26 mouse cellular contexts compared by ENCODE assay signal in the genomic region with DNA sequence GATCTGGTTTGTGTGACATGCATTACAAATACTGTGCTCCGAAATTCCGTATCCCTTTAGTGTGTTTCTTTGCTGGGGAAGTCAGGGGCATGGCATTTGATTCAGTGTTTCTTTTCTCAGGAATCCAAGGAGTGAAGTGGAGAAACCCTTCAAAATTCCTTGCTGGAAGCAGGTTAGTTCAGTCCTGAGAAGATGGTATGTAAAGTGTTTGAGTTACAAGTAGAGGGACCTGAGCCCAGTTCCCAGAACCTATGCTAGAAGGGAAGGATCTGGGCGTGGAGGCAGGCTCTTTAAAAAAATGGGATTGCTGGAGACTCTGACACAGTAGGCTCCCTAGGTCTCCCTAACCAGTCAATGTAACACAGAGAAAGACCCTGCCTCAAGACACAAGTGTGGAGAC.
A peak's percentile ranks its signal among the peaks of the same experiment; 100 is the strongest.
DNase-seq lines count a peak whose midpoint lies in the region; ATAC-seq lines count a peak whose summit lies in the region.
"Had no signal": no experiment of that assay in that cellular context is flagged by ENCODE, and none has a peak within 500 bp of the region (broad histone marks: within the 10 kb centered on the region; RNA-seq: fewer than 3 reads in every experiment).

No protein-coding gene starts in this region.

- no peak overlapping the region for H3K9ac ChIP-seq in lung, embryonic 15.5 days
- no peak overlapping the region for H3K9ac ChIP-seq in embryonic facial prominence, embryonic 11.5 days (replicated peaks; ENCODE audit: low read length)
- H3K9ac ChIP-seq in embryonic facial prominence, embryonic 14.5 days (ENCODE audit: low read depth, low read length) = no peak overlapping the region
- no peak overlapping the region for H3K9ac ChIP-seq in limb, embryonic 12.5 days (replicated peaks)
- H3K9ac ChIP-seq in intestine, embryonic 16.5 days (ENCODE audit: low read depth, low read length) = no peak overlapping the region
- H3K9ac ChIP-seq: forebrain, embryonic 15.5 days; heart, embryonic 15.5 days; hindbrain, embryonic 12.5 days; liver, embryonic 12.5 days; liver, postnatal 0 days; stomach, embryonic 15.5 days had no signal

- peak overlapping the region; percentile 56 for H3K27ac ChIP-seq in lung, embryonic 15.5 days
- H3K27ac ChIP-seq in embryonic facial prominence, embryonic 11.5 days (replicated peaks; ENCODE audit: low read depth, low read length) = peak overlapping the region; percentile 60
- H3K27ac ChIP-seq in embryonic facial prominence, embryonic 14.5 days (replicated peaks; ENCODE audit: low read depth, low read length) = peak overlapping the region; percentile 28
- peak overlapping the region; percentile 50; the same call in 1 of the 2 replicates for H3K27ac ChIP-seq in limb, embryonic 12.5 days
- no peak overlapping the region for H3K27ac ChIP-seq in intestine, embryonic 16.5 days (ENCODE audit: low read length)
- H3K27ac ChIP-seq: forebrain, embryonic 15.5 days; heart, embryonic 10.5 days; heart, embryonic 15.5 days; hindbrain, embryonic 12.5 days; liver, embryonic 12.5 days; stomach, embryonic 15.5 days had no signal

- no peaks in the 10 kb centered on the region for H3K36me3 ChIP-seq in lung, embryonic 15.5 days
- H3K36me3 ChIP-seq in embryonic facial prominence, embryonic 11.5 days (replicated peaks; ENCODE audit: control insufficient read depth, insufficient read depth, low read depth, low read length) = no peaks in the 10 kb centered on the region
- H3K36me3 ChIP-seq in embryonic facial prominence, embryonic 14.5 days (ENCODE audit: control insufficient read depth, insufficient read depth, low read length) = no peaks in the 10 kb centered on the region
- no peaks in the 10 kb centered on the region for H3K36me3 ChIP-seq in limb, embryonic 12.5 days
- no peaks in the 10 kb centered on the region for H3K36me3 ChIP-seq in intestine, embryonic 16.5 days (ENCODE audit: control insufficient read depth, insufficient read depth, low read length)
- H3K36me3 ChIP-seq: forebrain, embryonic 15.5 days; heart, embryonic 10.5 days; heart, embryonic 15.5 days; hindbrain, embryonic 12.5 days; liver, embryonic 12.5 days; stomach, embryonic 15.5 days had no signal

- H3K4me1 ChIP-seq in lung, embryonic 15.5 days = peaks cover 43% of the 10 kb centered on the region
- peaks cover 6% of the 10 kb centered on the region; the same call in 1 of the 2 replicates for H3K4me1 ChIP-seq in embryonic facial prominence, embryonic 11.5 days (ENCODE audit: control insufficient read depth, insufficient read depth, low read length)
- H3K4me1 ChIP-seq in embryonic facial prominence, embryonic 14.5 days (ENCODE audit: control insufficient read depth, insufficient read depth, low read length) = peaks cover 32% of the 10 kb centered on the region
- peaks cover 52% of the 10 kb centered on the region for H3K4me1 ChIP-seq in limb, embryonic 12.5 days (replicated peaks)
- peaks cover 11% of the 10 kb centered on the region for H3K4me1 ChIP-seq in intestine, embryonic 16.5 days (ENCODE audit: control insufficient read depth, insufficient read depth, low read length)
- H3K4me1 ChIP-seq: liver, embryonic 12.5 days had no signal

- 44% methylated on average over 3 of the region's 3 CpGs for WGBS in lung, embryonic 15.5 days
- 40% methylated on average over 3 of the region's 3 CpGs for WGBS in embryonic facial prominence, embryonic 11.5 days
- 41% methylated on average over 3 of the region's 3 CpGs for WGBS in embryonic facial prominence, embryonic 14.5 days
- 47% methylated on average over 3 of the region's 3 CpGs for WGBS in limb, embryonic 12.5 days
- WGBS in intestine, embryonic 16.5 days = 73% methylated on average over 3 of the region's 3 CpGs

- no peaks in the 10 kb centered on the region for H3K9me3 ChIP-seq in lung, embryonic 15.5 days
- no peaks in the 10 kb centered on the region for H3K9me3 ChIP-seq in embryonic facial prominence, embryonic 11.5 days (replicated peaks; ENCODE audit: control insufficient read depth, low read length)
- H3K9me3 ChIP-seq in embryonic facial prominence, embryonic 14.5 days (ENCODE audit: control insufficient read depth, low read length) = no peaks in the 10 kb centered on the region
- H3K9me3 ChIP-seq in limb, embryonic 12.5 days = no peaks in the 10 kb centered on the region
- no peaks in the 10 kb centered on the region for H3K9me3 ChIP-seq in intestine, embryonic 16.5 days (ENCODE audit: control insufficient read depth, low read length)
- H3K9me3 ChIP-seq: forebrain, embryonic 15.5 days; heart, embryonic 10.5 days; heart, embryonic 15.5 days; hindbrain, embryonic 12.5 days; liver, embryonic 12.5 days; stomach, embryonic 15.5 days had no signal

- H3K4me2 ChIP-seq in lung, embryonic 15.5 days = no peak overlapping the region
- H3K4me2 ChIP-seq in embryonic facial prominence, embryonic 11.5 days (ENCODE audit: low read depth, low read length) = no peak overlapping the region
- H3K4me2 ChIP-seq in embryonic facial prominence, embryonic 14.5 days (ENCODE audit: low read depth, low read length) = no peak overlapping the region
- no peak overlapping the region for H3K4me2 ChIP-seq in limb, embryonic 12.5 days
- H3K4me2 ChIP-seq in intestine, embryonic 16.5 days (ENCODE audit: low read depth, low read length) = no peak overlapping the region
- H3K4me2 ChIP-seq: forebrain, embryonic 15.5 days; heart, embryonic 15.5 days; hindbrain, embryonic 12.5 days; liver, embryonic 12.5 days; stomach, embryonic 15.5 days had no signal

- H3K4me3 ChIP-seq in lung, embryonic 15.5 days = no peak overlapping the region
- H3K4me3 ChIP-seq in embryonic facial prominence, embryonic 11.5 days (ENCODE audit: low read depth, low read length) = no peak overlapping the region
- no peak overlapping the region for H3K4me3 ChIP-seq in embryonic facial prominence, embryonic 14.5 days (ENCODE audit: low read depth, low read length)
- H3K4me3 ChIP-seq in limb, embryonic 12.5 days (replicated peaks) = no peak overlapping the region
- H3K4me3 ChIP-seq in intestine, embryonic 16.5 days (ENCODE audit: low read length) = no peak overlapping the region
- H3K4me3 ChIP-seq: forebrain, embryonic 15.5 days; heart, embryonic 10.5 days; heart, embryonic 15.5 days; hindbrain, embryonic 12.5 days; liver, embryonic 12.5 days; stomach, embryonic 15.5 days had no signal

- peak; percentile 17; the same call in 1 of the 2 replicates for ATAC-seq in lung, embryonic 15.5 days (ENCODE audit: borderline replicate concordance, extremely low read depth, low FRiP score, low TSS enrichment)
- ATAC-seq in embryonic facial prominence, embryonic 11.5 days (replicated peaks; ENCODE audit: insufficient number of reproducible peaks, low FRiP score, low TSS enrichment, low read depth) = no peak
- no peak for ATAC-seq in embryonic facial prominence, embryonic 14.5 days (ENCODE audit: low read depth)
- no peak for ATAC-seq in limb, embryonic 12.5 days (ENCODE audit: insufficient number of reproducible peaks, insufficient read depth, low FRiP score, low TSS enrichment, low read depth)
- ATAC-seq in intestine, embryonic 16.5 days = no peak
- ATAC-seq: CD4-positive, CD25-positive, alpha-beta regulatory T cell, adult 4 months; forebrain, embryonic 15.5 days; intestine, postnatal 0 days; liver, embryonic 12.5 days; liver, postnatal 0 days; midbrain, embryonic 16.5 days had no signal

- DNase-seq in lung, postnatal 25 days (ENCODE audit: low spot score) = no peak
- DNase-seq in embryonic facial prominence, embryonic 11.5 days (ENCODE audit: low spot score) = peak; percentile 19
- no peak for DNase-seq in embryonic facial prominence, embryonic 14.5 days (ENCODE audit: low spot score)
- DNase-seq in adrenal gland, adult (ENCODE audit: inconsistent age in 2 of 2, low spot score in 1 of 2) = no peak
- DNase-seq in cerebellum, adult 8-10 months = no peak
- DNase-seq: adrenal gland, adult 8-10 months; cerebellum, adult 2 months; cerebellum, postnatal 25 days; gastrocnemius, postnatal 10 days; heart, adult 11 months; kidney, adult 9 months; kidney, postnatal 14 days; liver, postnatal 0 days; right cerebral cortex, postnatal 25 days had no signal

- H3K27me3 ChIP-seq in lung, embryonic 15.5 days = no peaks in the 10 kb centered on the region
- no peaks in the 10 kb centered on the region for H3K27me3 ChIP-seq in embryonic facial prominence, embryonic 11.5 days (ENCODE audit: control insufficient read depth, insufficient read depth, low read length)
- H3K27me3 ChIP-seq in embryonic facial prominence, embryonic 14.5 days (replicated peaks; ENCODE audit: control insufficient read depth, insufficient read depth, low read length) = no peaks in the 10 kb centered on the region
- H3K27me3 ChIP-seq in limb, embryonic 12.5 days = no peaks in the 10 kb centered on the region
- H3K27me3 ChIP-seq in intestine, embryonic 16.5 days (replicated peaks; ENCODE audit: control insufficient read depth, insufficient read depth, low read length) = no peaks in the 10 kb centered on the region
- H3K27me3 ChIP-seq: forebrain, embryonic 15.5 days; heart, embryonic 15.5 days; hindbrain, embryonic 12.5 days; liver, embryonic 12.5 days; stomach, embryonic 15.5 days had no signal
